Mouse (Mus musculus): ENCODE results near the gene Tmem63b.
"Not testable (repeated sequence)": the region's sequence is repeated elsewhere in the genome, so short reads cannot be mapped to it uniquely, and the experiment has no call there.

Tmem63b gene

DNA sequence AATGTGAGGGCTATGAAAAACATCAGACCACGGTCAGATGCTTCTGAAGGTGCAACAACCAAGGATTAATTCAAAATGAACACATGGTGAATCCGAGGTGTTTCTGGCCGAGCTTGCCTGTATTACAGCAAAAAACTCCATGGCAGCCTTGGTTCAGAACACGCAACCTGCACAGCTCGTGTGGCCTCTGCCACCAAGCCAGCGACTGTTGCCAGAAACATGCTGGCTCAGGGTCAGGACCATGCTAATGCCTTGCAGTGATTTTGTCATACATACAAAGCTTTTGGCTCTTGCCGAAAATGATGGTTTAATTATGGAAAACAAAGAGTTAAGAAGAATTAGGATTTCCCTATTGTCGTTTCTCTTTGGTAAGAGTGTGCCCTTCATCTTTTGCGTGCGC is 18.7 kb downstream of the Tmem63b start:
- DNase-seq = no peak

DNA sequence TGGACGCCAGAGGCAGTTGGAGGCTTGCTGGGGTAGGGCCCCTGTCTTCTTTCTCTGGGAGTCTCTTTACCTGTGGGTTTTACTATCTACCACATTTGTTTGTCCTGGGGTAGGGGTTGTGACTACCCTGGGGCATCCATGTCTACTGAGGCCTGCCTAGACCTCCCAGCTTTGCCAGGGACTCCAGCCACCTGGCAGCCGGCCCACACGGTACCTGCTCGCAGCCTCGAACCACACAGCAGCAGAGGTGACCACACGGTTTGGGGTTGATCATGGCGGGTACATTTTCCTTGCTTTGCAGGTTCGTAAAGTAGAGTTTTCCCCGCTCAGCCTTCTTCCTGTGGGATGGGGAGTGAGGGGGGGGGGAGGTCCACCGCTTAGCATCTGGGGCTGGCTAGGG is 19.2 kb downstream of the Tmem63b start:
- DNase-seq = no peak

DNA sequence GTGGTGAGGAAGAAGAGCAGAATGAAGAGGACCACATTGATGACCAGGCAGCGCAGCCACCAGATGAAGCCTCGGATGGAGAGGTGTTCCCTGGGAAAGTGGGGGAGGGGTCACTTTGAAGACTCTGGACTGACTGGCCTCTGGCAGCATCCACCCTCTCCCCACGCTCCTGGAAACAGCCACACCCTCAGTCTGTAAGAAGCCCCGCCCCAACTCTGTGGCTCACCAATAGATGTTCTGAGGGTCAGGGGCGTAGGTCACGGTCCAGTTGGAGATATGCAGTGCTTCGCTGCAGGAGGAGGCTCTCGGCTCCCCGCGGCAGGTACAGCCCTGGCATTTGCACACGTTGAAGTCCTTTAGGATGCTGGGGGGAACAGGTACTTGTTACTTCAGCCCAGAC is 20.6 kb downstream of the Tmem63b start:
- DNase-seq = no peak

DNA sequence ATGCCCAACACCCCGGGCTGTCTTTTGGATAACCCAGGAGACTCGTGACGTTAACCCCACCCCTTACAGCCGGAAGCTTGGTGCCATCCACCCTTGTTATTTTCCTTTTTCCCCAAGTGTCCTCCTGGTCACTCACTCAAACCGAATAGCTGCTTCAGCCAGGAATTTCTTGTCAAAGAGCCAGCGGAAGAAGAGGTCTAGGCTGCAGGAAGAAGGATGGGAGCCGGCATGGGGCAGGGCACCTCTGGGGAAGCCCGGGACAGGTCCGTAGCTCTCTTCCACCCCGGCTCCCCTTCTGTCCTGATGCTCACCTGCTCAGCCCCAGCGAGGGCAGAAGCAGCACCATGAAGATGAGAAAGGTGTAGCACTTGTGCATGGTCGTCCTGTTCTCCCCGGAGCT is 22.1 kb downstream of the Tmem63b start:
- no peak for DNase-seq

DNA sequence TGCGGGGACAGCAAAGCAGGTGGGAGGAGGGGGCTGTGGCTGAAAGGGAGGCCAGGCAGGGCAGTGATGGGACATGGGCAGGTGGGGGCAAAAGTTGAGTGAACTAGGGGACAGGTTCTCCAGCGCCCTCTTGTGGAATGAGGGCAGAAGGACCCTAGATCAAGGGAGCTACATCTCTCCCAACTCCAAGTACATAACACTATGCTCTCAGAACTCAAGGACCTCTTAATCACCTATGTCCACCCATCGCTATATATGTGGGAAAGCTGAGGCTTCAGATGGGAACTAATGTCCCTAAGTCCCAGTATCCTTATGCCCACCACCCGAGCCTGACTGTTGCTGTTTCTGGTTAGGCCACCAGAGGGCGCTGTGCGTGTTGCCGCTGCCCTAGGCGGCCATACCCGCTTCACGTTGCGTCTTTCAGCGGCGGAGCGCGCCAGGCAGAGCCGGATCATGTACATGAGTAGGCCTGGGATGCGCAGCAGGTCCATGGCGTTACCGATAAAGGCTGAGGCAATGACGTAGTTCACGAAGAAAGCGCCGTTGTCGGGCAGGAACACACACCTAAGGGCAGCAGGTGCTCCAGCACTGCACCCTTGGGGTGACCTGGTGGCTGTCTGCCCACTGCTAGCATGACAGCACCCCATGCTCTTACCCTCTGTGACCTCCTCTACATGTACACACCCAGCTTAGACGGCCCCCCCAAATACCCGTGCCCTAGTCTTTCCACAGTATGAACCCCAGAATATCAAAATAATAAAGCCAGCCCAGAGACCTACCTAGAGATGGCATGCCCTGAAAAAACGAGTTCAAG is 23.4 kb downstream of the Tmem63b start:
- DNase-seq = peak; percentile 81

DNA sequence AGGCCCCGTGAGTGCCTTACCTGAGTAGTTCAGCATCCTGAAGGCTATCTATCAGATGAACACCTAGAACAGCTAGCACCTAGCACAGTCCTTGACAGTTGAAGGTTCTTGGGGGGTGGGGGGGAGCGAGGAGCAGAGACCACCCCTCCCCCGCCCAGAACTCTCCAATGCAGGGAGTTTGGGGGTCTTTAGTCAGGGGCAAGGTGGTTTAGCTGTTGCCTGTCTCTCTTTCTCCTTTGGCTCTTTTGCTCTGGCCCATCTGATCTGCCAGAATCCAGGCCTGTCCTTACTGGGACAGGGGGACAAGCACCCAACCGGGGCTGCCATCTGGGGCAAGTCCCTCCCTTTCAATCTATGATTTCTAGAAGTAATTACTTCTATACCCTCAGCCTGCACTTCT is 27.5 kb downstream of the Tmem63b start, which contains the start of gene Capn11:
Gene Capn11 (minus strand): TSS at position 101 of the 400 bp plus-strand sequence.
- DNase-seq = no peak

DNA sequence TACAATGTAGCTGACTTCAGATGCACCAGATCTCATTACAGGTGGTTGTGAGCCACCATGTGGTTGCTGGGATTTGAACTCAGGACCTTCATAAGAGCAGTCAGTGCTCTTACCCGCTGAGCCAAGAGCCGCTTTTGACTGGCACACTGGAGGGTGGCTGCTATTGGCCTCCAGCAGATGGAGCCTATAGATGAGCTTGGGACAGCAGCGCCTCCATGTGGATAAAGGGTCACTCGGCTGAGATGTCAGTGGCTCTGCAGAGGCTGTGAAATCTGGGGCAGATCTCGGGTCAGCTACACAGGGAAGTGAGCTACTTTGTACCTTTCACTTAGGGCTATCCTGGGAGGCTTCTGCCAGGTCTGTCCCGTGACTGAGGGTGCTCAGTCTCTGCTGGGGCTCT is 30.9 kb downstream of the Tmem63b start:
- no peak for DNase-seq

DNA sequence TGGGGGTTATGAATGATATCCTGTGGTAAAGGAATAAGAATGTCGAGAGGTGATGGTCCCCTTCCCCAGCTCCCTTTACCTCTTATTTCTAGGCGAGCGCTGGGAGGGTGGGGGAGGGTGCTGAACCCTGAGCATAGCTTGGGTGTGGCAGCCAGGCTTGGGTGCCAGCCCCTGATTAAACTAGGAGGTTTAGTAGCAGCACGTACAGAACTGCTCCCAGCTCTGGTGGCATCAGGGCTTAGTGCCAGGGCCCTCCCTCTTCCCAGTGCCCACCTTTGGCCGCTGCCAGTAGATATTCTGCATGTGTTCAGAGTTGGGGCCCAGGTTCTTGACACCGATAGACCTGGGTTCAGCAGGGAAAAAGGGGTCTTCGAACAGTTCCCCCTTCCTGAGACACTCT is 33.5 kb downstream of the Tmem63b start:
- no peak for DNase-seq

DNA sequence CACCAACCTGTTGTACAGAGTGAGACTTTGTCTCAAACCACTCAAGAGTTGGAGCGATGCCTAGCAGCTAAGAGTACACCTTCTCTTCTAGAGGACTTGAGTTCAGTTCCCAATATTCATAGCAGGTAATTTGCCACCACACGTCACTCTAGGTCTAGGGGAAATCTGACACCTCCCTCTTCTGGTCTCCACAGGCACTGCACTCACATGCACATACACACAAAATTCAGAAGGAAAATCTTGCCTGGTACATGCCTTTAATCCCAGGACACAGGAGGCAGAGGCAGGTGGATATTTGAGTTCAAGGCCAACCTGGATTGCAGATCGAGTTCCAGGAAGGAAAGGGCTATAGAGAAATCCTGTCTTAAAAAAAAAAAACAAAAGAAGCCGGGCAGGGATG is 42.5 kb downstream of the Tmem63b start:
- DNase-seq = no peak

DNA sequence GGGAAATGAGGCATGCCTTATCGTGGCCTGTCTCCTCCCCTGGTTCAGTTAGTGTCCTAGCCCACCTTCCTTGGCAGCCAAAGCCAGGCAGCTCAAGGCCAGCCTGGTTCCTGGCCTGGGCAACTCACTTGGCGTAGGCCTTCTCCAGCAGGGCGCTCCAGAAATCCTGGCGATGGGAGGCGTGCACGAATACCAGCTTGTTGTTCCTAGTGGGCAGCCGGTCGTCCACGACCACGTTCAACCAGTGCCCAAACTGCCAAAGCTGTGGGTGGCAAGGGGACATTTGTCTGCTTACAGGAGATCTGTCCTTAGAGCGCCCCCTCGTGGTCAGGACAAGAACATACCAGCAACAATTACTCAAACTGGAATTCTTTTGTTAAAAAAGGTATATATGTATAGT is 44.0 kb downstream of the Tmem63b start:
- DNase-seq = peak; percentile 77

DNA sequence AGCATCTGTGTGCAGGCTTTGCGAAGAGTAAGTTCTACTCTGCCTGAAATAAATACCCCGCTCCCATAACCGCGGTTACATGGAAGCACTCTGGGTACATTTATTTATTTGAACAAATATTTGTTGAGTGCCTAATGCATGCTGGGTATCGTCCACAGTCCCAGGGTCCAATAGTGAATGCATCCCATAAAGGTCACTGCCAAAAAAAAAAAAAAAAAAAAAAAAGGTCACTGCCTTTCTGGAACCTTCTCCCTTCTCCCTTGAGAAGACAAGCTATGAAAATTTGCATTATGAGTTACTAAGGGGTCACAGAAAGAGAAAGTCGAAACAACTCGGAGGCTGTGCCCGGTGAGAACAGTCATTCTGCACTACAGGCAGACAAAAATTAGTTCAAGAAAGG is 44.7 kb downstream of the Tmem63b start:
- DNase-seq = no peak

DNA sequence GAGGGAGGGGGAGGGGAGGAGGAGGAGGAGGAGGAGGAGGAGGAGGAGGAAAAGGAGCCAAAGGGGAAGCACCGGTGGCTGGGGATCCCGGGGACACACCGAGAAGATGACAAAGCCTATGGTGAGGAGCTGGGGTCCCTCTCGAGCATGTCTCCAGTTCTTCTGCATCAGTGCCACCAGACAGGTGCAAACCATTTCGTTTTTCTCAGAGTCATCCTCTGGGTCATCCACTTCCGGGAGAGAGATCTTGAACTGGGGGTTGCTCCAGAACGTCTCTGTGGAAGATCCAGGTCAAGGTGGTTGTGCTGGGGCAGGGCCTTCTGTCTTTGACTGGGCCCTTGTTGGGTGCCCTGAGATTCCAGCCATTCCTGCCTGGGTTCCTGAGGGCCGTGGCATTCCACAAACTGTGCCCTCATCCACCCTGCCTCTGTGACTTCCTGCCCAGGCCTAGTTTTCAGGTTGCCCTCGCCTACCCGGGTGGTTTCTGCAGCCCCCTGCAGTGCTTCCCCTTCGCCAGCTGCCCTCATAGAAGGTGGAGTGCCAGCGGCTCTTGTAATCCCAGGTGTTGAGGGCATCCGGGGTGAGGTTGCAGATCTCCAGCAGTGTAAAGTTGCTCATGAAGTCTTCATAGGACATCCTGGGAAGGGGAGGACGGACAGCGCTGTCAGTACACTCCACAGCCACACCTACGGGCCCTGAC is 48.0 kb downstream of the Tmem63b start:
- DNase-seq = no peak

DNA sequence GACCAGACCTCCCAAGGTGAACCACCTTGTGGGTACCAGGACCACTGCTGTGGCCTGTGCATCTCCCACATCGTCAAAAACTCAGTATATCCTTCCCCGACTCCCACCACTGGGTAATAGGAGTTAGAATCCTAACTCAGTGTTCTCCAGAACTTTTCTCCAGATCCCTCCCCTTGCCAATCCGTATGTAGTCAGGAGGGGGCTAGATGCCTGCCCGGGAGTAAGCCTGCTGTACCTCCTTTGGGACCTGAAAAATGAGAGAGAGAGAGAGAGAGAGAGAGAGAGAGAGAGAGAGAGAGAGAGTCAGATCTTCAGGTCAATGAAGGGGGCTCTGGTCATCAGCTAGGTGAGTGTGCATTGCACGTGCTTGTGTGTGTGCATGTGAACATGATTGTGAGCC is 52.7 kb downstream of the Tmem63b start:
- no peak for DNase-seq

DNA sequence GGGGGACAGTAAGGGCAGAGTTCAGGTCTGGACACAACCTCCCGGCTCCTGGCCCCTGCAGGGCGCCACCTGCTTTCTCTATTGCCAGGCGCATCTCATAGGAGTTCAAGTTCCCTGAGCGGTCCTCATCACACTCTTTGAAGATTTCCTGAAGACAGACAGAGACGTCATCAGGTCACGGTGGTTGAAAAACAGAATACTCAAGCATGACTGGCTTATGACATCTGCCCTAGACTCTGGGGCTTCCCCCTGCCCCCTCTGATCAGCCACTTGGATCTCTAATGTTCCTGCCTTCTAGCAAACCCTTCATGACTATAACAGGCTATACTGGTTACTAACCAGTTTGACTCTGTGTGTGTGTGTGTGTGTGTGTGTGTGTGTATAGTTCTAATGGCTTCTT is 54.8 kb downstream of the Tmem63b start:
- no peak for DNase-seq

DNA sequence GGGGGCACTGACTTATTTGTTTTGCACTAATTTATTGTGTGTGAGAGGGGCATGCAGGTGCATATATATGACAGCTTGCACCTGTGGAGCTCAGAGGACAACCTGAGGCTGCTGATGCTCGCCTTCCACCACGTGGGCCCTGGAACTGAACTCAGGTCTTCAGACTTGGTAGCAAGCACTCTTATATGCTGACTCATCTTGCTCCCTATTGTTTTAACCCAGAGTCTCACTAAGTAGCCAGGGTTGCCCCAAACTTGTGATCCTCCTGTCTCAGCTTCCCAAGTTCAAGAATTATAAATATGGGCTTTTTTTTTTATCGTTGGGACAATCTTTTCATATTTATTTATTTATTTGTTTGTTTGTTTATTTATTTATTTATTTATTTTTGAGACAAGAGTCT is 55.7 kb downstream of the Tmem63b start:
- DNase-seq = peak; percentile 41

DNA sequence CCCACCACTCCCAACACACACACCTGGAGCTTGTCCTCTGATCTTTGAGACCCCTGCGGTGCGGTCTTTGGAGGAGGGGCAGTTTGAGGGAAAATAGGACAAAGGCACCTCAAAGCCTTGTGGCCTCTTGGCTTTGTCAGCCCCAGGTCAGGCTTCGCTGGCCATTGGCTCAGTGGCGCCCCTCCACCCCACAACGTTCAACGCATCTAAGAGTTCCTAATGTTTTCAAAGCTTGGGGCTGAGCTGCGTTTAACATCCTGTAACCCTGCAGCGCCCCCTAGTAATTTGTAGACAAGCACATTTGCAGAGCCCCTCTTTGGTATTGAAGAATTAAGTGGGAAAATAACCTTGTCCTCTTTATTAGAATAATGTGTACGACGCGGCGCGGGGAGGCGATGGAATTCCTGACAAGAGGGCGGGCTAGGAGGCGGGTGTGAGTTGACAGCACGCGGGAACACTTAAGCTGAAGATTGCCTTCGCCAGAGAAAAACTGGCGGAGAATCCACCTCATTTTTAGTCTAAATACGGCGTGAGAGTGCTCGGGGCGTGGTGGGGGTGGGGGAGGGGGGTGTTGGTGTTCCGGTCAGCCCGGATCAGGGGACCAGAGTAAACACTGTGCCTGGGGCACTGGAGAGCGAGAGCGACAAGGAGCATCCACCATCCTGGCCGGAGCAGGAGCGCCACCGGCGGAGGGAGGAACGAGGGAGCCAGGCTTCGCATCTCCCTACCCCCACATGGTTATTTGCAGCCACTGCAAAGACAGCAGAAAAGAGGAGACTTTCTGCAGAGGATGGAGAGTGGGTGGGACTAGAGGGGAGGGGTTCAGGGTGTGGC is 56.6 kb downstream of the Tmem63b start:
- DNase-seq = peak; percentile 82

DNA sequence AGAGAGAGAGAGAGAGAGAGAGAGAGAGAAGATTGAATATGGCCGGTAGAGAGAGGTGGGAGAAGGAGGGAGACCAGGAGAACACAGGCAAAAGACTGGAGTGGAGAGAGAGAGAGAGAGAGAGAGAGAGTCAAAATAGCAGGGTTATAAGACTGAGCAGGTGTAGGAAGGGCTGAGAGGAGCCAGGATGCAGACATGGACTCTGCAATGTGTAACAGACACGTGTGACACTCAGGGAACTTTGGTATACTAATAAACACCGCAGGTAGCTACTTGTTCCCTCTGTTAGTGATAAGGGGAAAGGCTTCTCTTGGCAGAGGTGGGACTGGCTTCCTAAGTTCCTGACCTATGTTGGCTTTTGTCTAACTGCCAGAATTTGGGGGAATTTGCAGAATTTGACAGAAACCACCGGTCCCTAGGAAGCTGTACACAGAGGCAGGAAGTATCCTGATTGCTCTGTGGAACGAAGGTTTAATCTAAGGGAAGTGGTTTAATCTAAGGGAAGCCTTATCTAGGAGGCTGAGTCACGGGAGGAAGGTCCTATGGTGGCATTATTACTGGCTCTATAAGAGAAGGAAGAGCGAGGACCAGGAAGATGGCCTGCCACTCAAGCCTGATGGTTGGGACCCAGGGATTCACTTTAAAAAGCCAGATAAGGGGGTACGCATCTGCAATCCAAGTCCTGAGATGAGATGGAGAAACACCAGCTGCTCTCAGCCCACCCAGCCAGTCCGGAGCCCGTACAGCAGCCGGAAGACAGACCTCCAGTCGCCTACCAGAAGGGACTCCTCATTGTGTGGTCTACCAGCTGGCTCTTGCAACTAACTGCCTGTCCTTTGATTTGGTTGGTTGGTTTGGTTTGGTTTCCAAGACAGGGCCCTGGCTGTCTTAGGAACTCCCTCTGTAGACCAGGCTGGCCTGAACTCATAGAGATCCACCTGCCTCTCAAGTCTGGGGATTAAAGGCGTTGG is 57.5 kb downstream of the Tmem63b start:
- no peak for DNase-seq

DNA sequence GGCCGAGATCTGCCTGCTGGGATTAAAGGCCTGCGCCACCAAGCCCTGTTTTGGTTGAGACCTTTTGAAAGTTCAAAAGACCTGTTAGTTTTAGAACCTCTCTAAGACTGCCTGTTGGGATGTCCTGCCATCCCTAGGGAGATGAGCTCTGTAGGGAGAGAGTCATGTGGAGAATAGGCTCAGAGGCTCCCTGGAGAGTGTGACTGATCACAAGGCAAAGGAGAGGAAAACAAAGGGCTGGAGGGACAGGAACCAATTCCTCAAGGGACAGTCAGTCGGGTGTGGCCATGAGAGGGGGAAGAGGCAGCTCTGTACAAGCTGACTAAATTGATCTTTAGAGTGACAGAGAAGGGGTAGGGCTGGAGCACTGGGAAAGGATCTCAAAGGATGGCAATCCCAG is 58.5 kb downstream of the Tmem63b start:
- no peak for DNase-seq

DNA sequence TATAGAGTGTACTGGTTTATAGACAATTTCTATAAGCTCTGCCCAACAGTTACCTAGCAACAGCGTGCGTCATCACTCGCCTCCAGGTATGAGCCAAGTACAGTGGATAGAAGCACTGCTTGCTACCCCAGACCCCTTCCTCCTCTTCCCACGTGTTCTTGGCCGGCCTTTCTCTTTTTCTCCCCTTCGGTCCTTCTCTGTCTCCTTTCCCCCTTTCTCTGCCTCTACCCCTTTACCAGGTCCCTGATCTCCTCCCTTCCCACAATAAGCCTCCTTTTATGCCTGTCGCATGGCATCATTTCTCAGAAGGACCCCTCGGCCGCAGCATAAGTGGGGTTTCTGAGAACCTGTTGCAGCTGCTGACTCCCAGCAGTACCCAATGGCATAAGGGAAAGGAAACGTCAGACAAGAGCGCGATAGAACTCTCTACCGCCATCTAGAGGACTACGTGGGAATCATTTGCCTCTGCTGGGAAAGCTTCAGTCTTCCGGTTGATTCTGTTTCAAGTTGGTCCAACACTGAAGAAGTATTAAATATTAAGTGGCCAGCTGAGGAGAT is 60.0 kb downstream of the Tmem63b start:
- DNase-seq = peak; percentile 65

DNA sequence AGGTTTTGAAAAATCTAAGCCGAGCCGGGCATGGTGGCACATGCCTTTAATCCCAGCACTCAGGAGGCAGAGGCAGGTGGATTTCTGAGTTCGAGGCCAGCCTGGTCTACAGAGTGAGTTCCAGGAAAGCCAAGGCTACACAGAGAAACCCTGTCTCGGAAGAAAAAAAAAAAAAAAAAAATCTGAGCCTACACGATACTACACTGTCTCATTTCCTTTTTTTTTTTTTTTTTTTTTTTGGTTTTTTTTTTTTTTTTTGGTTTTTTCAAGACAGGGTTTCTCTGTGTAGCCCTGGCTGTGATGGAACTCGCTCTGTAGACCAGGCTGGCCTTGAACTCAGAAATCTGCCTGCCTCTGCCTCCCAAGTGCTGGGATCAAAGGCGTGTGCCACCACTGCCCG is 63.3 kb downstream of the Tmem63b start:
- DNase-seq = not testable (repeated sequence)

DNA sequence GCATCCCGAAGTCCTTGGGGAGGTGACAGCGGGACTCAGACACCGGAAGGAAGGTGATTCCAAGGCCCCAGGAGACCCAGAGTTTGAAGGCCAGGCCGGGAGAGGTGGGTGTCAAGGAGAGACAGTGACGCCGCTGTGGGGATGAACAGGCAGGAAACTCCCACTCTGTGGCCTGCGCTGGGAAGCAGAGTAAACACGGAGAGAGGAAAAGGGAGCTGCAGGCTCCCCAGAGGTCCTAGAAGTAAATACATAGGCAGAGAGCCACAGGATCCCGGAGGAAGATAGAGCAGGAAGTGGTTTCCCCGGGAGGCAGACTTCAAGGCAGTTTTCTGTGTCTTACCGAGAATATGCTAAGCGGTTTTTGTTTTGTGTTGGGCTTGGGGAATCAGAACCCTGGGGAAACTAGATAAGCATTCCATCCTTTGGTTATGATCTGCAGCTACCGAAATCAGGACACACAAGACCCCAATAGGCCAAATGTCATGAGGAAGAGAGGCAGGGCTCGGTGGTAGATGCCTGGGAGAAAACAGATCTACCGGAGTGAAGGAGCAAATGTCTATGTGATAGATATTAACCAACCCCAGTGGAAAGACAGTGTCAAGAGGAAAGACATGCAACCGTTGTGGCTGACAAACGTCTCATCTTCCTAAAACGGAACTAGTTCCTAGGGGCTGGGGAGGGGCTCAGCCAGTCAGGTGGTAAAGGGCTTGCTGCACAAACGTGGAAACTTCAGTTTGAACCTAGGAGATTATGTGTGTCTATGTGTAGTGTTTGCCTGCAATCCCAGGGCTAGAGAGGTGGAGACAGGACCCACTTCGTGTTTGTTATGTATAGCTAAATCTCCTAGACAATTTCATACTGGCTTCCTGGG is 67.1 kb downstream of the Tmem63b start:
- DNase-seq = no peak
